Mouse (Mus musculus): ENCODE results near the gene Nod1.

Gene Nod1

DNA sequence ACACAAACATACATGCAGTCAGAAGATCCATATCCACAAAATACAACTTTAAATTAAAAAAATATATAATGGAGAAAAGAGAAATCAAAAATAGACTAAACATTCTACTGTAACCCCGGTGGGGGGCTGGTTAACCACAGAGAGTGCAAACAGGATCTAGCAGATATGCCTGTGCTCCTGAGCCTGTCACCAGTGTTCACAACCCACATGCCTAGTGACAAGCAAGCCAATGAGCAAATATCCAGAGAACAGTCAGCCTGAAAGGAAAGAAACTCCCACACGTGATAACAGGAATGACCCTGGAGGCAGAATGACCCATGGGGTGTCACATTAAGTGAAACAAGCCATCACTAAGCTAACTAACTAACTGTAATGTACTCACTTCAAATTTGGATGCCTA is 35.9 kb downstream of the Nod1 start:
- no peak for DNase-seq

DNA sequence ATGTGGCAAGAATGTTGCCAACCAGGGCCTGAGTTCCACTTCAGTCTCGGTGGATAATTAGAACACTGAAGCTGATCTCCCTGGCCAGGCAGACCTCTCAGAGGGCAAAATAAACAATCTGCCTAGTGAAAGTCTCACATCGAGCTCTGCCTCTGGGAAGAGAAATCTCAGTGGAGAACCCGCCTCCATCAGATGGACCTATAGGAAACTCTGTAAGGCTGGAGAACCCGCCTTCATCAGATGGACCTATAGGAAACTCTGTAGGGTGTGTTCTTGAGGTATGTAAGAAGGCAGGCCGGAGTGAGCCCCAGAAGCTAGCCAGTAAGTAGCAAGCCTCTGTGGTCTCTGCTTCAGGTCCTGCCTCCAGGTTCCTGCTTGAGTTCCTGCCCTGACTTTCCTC is 37.5 kb downstream of the Nod1 start:
- no peak for DNase-seq

DNA sequence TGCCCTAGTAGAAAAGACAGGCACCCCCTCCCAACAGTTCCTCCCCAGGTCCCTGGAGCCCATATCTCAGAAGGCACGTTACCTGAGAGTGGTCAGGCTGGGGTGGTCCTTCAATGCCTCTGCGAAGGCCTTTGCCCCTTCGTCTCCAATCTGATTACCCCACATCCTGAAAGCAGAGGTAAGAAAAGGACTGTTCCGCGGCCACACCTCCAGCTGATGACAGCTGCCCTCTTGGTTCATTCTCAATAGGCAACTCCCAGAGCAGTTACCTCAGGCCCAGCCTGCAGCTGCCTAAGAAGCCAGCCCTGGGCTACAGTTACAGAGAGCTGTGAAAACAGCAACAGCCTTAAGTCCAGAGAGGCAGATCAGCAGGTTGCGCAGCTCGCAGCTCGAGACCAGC is 38.1 kb downstream of the Nod1 start:
- DNase-seq: no peak

DNA sequence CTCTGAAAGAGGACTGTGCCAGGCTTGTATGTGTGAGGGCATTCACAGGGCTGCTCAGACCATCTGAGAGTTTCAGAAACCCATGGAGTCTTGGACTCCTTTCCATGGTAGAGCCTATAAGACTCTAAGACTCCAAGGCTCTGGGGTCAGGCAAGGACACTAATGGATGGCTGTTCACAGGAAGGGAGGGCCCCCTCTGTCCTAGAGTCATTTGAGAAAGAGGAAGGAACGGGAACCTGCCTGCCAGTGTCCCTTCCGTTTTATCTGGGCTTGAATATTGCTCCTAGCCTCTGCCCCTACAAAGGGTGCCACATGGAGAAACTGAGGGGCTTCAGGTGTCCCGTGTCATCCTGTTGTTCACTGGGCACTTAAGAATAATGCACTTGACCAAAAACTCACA is 38.5 kb downstream of the Nod1 start:
- DNase-seq: peak; percentile 51 to 58

DNA sequence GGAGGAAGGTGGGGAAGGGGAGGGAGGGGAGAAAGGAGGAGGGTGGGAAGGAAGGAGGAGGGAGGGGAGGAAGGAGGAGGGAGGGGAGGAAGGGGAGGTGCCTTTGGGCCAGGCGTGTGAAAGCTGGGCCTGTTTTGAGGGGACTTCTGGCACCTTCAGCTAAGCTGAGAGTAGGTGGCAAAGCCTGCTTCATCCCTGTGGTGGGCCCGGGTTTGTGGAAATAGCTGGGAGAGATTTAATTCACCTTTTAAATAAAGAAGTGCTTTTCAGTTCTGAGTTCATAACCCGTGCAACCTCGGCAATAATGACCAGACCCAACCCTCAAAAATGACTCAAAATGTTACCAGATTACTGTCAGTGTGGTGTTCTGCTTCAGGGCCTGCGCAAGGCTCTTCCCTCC is 39.2 kb downstream of the Nod1 start:
- DNase-seq: no peak

DNA sequence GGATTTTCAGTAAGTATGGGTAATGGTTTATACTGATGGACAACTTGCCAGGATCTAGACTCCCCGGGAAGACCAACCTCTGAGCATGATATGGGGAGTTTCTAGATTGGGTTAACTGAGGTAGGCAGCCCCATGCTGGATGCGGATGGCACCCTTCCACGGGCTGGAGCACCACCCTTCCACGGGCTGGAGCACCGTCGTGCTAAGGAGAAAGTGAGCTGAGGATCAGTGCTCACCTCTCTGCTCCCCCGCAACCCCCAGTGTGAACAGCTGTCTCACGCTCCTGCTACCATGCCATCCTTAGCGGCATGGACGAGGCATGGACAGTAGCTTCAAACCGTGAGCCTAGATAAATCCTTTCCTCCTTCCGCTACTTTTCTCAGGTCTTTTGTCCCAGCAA is 39.9 kb downstream of the Nod1 start:
- DNase-seq: no peak

DNA sequence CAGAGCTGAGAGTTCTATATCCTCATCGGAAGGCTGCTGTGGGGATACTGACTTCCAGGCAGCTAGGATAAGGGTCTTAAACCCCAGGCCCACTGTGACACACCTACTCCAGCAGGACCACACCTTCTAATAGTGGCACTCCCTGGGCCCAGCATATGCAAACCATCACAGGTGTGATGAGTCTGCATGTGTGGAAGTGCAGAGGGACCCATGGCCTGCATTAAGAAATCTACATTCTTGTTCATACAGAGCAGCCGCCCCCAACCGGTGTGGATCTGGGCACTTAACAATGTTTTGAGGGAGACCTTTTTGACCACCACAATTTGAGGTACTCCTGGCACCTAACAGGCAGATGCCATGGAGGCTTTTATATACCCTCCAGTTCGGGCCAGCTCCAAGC is 40.8 kb downstream of the Nod1 start:
- DNase-seq: no peak

DNA sequence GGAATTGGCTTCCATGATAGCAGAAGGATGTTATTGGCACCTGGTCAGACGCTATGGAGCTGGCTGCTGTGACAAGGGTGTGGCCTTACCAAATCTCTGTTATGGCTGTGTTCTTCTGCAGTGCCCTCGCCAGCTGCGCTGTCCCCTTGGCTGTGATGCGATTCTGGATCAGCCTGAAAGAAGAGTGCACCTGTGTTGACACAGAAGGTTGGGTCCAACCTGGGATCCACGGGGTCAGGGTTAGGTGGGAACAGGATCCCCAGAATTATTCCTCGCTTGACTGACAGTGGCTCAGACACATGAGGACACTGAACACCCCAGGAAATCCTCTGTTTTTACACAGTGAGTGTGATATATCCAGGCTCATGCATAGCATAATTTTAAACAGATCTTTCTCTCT is 44.5 kb downstream of the Nod1 start:
- DNase-seq: no peak

DNA sequence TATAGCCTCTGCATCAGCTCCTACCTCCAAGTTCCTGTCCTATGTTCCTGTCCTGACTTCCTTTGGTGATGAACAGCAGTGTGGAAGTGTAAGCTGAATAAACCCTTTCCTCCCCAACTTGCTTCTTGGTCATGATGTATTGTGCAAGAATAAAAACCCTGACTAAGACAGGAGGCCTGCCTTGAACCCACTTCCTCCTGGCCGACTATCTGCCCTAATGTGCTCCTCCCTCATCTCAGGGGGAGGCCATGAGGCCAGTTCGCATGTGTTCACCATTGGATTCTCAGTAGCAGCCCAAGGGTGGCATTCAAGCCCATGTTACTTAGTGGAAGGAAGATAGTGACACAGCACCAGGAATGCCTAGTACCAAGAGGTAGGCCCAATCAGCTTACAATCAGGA is 45.5 kb downstream of the Nod1 start:
- no peak for DNase-seq

DNA sequence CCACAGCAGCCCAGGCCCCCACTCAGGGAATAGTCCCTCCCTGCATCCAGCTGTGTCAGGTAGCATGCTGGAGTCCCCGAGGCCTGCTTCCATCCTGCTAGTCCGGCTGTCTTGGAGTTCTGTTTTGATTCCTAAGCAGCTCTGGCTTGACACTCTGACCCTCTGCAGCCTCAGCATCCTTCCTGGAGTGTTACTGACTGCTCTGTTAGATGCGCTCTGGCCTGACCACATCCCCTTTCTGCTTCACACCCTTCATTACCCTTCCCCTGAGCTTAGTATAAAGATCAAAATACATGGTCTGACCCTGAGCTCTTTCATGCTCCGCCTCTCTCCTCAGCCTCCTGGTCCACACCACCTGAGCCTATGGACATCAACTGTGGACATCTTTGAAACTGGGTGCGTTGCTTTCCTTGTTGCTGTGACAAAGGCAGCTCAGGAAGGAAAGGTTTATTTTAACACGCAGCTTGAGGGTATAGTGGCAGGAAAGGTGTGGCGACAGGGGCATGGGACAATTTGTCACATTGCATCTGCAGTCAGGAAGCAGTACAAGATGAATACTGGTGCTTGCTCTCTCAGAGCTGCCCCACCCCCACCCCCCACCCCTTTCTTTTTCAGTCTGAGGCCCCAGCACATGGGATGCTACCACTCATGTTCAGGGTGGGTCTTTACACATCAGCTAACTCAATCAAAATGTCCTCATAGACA is 46.5 kb downstream of the Nod1 start:
- DNase-seq: peak in 1 of 2 experiments; percentile 29

DNA sequence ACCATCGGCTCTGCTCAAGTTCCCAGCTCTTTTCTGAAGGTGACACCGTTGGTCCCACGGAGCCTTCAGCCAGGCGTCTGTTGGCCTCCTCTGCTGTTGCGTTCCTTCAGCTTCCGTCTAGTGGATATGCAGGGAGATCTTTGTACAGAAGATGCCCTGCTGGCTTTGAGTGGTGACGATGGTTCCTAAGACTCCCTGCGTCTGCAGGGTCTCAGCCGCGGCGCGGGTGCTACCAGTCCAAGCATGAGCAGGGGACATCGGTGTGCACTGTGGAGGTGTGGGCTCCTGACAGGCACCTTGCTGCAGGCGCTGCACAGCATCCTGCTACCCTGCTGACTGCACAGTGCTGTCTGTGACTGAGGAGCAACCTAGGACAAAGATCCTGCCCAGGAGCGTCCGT is 47.9 kb downstream of the Nod1 start:
- no peak for DNase-seq

DNA sequence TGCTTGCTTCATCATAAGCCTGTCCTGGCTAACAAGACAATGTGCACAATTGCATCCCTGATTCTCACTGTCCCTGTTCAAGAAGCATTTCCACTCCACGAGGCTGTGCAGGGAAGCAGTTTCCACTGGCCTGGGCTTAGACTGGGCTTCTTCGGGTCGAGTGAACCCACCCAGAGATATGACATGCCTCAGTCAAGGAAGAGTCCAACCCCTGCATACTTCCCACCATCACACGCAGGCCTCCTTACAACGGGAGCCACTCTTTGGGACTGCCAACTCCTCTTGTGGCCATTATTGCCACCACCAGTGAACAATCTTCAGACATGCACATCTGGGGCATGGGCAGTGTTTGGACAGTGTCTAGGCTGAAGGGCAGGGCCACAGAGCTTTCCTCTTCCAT is 53.9 kb downstream of the Nod1 start:
- DNase-seq: no peak

DNA sequence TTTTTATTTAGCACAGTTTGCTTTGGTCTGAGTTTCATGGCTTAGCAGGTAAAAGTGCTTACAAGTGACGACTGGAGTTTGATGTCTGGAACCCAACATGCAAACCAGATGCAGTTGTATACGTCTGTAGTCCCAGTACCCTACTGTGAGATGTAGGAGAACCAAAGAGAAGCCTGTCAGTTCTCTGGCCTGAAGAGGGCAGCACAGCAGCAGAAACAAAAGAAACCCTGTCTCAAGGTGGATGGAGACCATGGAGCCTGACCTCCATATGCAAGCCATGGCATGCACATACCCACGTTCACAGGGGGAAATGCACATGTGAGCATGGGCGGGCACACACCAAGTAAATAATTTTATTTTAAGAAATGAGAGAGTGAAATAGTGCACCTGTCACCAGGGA is 54.9 kb downstream of the Nod1 start:
- peak; percentile 68 to 85 for DNase-seq

DNA sequence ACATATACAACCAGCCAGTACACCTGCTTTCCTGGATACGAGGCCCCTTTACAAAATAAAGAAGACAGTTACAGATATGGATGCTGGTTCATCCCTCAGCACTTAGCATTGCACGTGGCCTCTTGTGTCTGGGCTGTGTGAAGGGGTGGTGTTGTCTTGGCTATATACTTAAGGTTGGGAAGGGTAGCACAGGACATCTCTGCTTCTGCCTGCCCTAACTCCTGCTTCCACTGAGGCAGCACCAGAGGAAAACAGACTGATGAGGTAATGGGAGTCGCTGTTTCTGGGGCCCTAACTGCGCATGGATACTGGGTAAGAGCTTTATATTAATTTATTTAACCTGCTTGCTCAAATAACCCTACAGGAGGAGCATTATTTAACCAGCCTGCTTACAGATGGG is 55.5 kb downstream of the Nod1 start:
- DNase-seq: no peak

DNA sequence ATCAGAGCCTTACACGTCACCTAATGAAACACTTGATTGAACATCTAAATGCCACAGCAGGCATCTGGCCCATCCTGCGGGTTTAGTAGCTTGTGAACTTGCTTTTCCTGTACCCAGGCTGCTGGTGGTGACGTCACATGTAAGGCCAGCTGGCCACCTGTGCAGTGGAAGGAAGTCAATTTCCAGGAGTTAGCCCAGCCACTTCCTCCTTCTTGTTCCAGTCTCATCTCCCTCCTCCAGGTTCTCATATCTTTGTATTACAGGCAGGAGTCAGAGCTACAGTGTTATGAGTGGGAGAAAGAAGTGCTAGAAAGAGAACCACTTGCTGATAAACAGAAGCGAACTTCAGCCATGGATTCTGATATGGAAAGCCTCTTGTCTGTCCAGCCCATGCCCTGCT is 56.2 kb downstream of the Nod1 start:
- no peak for DNase-seq

DNA sequence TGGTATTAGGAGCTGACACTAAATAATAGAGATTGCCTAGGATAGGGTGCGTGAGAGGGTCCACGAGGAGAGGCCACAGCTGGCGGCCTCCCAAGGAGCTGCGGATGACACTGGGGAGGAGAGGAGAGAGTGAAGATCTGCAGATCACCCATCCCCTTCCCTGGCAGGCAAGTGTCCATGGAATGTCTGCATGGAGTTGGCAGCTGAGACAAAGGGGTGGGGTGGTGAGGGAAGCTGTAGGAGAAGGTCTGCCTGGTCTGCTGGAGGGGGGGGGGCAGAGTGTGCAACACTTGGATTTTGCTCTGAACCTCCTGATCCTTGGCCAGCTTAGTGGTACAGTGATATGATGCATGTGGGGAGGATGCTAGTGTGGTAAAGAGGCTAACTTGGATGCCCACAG is 57.4 kb downstream of the Nod1 start:
- DNase-seq: no peak

DNA sequence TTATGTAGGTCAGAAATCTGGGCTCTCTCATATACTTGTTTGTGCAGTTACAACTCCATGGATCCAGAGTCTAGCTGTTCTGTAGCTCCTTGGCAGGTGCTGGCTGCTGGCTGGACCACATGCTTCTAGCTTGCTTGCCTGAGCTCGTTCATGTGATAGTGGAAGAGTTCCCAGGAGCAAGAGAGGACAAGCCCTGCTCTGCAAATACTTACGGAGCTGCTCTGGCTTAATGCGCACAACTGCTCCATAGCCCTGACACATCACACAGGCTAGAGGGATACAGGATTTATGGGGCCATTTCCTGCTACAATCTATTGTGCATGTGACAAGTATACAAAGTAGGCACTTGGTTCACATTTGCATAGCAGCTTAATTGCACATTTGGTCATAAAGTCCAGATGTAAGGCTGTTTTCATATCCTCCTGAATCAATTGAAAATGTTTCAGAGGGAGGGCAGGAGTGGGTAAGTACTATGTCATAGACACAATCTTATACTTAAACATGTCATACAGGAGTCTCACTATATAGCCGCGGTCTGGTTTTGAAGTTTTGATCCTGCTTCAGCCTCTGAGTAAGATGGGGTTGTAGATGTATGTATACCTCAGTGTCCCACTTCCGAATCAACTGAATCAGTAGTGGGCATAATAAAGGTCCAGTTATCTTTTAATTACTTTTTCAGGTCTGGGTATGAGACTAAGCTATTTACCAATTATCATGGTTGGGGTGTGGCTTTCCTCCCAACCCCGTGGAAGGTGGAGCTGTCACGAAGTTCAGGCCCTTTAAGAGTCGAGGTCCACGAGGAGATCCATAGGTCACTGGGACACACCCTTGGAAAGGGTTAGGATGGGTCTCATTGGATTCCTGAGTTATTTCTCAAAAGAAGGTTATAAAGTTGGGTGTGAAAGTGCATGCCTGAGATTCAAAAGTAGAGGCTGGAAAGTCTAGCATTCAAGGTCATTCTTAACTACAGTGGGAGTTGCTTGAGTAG is 66.1 kb downstream of the Nod1 start:
- DNase-seq: no peak

DNA sequence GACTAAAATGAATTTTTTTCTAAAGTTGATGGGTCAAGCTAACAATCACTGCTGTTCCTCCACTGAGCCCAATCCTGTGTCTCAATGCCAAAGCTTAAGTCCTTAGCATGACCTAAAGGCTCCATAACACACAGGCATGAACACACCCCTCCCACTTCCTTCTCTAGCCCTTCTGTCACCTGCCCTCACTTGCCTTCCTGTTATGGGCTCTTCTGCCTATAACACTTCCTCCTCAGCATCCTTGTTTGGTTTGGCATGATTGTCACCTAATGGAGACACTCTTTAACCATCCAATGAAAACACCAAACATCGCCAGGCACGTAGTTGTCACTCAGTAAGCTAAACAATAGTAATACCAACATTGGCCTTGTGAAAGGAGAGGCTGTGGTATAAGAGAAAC is 69.9 kb downstream of the Nod1 start:
- no peak for DNase-seq

DNA sequence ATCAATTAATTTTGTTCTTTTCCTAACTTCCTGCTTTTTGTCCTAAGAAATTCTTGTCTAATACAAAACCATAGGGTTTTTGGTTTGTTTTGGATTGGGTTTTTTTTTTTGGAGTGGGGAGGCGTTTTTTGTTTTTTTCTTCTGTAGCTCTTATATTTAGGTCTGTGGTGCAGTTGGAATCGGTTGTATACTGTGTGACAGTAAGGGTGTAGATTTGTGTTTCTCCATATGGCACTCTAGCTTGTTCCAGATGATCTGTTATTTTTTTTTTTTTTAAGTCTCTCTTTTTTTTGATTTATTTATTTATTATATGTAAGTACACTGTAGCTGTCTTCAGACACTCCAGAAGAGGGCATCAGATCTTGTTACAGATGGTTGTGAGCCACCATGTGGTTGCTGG is 72.2 kb downstream of the Nod1 start:
- DNase-seq: no peak

DNA sequence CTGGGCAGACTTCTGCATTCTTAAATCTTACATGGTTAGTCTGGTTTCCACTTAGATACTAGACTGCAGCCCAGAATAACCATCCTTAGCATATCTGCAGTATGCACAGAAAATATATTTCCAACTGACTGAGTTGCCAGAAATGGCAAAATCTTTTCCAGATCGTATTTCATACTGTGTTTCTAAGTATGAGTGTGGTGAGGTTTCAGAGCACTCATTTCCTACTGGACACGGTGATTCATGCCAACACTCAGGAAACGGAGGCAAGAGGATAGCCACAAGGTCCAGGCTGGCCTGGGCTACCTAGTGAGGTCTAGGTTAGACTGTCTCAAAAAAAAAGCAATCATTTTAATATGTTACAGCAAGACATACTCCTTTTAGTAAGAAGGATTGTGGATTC is 81.0 kb downstream of the Nod1 start:
- no peak for DNase-seq

DNA sequence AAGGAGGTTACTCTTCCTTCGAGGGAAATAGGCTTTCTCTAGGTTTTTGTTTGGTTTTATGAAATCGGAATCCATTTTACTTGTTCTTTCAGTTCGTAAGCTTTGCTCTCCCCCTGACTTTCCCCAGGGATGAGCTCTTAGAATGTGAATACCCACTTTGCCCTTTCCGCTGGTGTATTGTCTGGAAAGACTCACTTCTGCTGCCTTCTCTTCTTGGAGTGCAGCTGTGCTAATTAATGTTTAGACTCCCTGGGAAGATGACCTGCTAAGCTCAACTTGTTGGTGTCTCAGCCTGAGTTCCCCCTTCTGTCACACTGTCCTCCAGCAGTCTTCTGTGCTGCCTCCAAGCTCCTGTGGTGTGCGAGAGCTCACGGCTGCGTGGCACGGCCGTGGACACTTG is 82.2 kb downstream of the Nod1 start:
- no peak for DNase-seq

DNA sequence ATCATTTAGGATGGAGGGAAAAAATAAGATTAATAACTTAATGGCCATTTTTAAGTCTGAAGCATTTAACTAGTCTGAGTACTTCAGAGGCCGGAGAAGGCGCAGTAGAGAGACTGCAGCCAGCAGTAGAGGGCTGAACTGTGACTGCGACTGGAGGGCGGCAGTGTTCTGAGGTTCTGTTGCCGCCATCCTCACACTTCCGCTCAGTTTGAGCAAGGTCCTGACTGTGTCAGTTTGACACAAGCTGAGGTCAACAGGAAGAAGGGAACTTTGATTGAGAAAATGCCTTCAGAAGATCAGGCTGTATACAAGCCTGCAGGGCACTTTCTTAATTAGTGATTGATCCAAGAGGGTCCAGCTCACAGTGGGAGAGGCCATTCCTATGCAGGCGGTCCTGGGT is 86.2 kb downstream of the Nod1 start:
- DNase-seq: peak in 1 of 2 experiments; percentile 19

DNA sequence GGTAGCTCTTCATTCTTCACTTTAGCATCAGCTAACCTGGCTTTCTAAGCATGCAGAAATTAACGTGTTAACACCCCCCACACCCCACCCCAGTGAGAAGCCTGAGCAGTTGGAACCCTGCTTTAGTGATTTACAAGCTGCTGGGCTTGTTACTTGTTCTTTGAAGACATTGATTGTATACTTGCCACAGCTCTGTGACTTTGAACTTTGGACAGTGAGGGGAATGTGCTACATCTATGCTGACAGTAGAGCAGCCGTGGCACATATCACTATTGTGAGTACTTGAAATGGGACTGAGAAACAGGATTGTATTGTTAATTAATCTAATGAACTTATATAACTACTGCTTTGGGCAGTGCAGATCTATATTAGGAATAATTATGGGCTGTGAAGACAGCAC is 89.0 kb downstream of the Nod1 start:
- no peak for DNase-seq

DNA sequence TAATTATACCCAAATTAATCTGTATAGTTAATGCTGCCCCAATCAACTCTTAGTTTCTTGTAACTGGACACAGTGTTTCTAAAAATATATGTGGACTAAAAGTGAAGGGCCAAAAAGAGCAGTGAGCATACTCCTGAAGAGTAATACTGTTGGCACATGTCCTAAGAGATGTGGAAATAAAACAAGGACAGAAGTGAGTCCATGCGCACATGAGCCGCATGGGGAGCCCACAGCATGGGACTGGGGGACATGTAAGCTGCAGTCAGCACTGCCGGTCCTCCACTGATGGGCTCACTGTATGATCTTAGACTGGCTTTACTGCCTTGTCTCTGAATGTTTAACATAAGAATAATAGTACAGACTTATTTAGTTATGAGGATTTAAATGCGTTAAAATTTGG is 92.3 kb downstream of the Nod1 start:
- DNase-seq: no peak

Data from kidney, postnatal 36 days (tissue).